20 mouse cellular contexts compared by ENCODE assay signal in genomic region chr4:143413621-143414020, GRCm38 (mm10). TPM values are rescaled to one million over a fixed set of nuclear protein-coding genes. Genes with fewer than 3 reads are reported as not detected.
A peak's percentile ranks its signal among the peaks of the same experiment; 100 is the strongest.
DNase-seq lines count a peak whose midpoint lies in the region; ATAC-seq and TF ChIP-seq lines count a peak whose summit lies in the region.
"Had no signal": no experiment of that assay in that cellular context is flagged by ENCODE, and none has a peak within 500 bp of the region (broad histone marks: within the 10 kb centered on the region; RNA-seq: fewer than 3 reads in every experiment).

No protein-coding gene starts in this region.

- TF ChIP-seq CTCF in gastrocnemius, adult 2 months (IDR thresholded peaks at IDR 0.05), result no peak
- no peak for TF ChIP-seq CTCF in liver, embryonic 14.5 days (IDR thresholded peaks at IDR 0.05; ENCODE audit: low read depth)
- no peak for TF ChIP-seq CTCF in midbrain, postnatal 0 days (IDR thresholded peaks at IDR 0.05)

- no peak overlapping the region for H3K27ac ChIP-seq in gastrocnemius, adult 2 months
- no peak overlapping the region for H3K27ac ChIP-seq in liver, embryonic 14.5 days
- H3K27ac ChIP-seq in liver, embryonic 12.5 days, result no peak overlapping the region
- peak overlapping the region; percentile 83; the same call in 1 of the 2 replicates for H3K27ac ChIP-seq in ES-E14 (ENCODE audit: insufficient read depth, low read depth, low read length, poor library complexity, severe bottlenecking)
- no peak overlapping the region for H3K27ac ChIP-seq in midbrain, postnatal 0 days (ENCODE audit: low read depth, low read length)

- intact Hi-C loops in gastrocnemius, adult 2 months (cut with DNase I), result no loop called here

- 68% methylated on average over 1 of the region's 1 CpGs for WGBS in liver, embryonic 14.5 days (ENCODE audit: insufficient replicate concordance)
- 72% methylated on average over 1 of the region's 1 CpGs for WGBS in liver, embryonic 12.5 days (ENCODE audit: insufficient replicate concordance)
- WGBS in midbrain, postnatal 0 days, result 100% methylated on average over 1 of the region's 1 CpGs

- no peak for TF ChIP-seq EP300 in liver, embryonic 14.5 days (IDR thresholded peaks at IDR 0.05; ENCODE audit: low read depth)

- ATAC-seq in liver, embryonic 14.5 days (ENCODE audit: insufficient read depth), result no peak
- ATAC-seq in liver, embryonic 12.5 days, result no peak
- no peak for ATAC-seq in midbrain, postnatal 0 days (ENCODE audit: low FRiP score)

- 0 out of 2 replicates have a peak, but pooled peaks cover 2% of the 10 kb centered on the region for H3K36me3 ChIP-seq in liver, embryonic 14.5 days (replicated peaks; ENCODE audit: control insufficient read depth, insufficient read depth, low read depth)
- peaks cover 39% of the 10 kb centered on the region for H3K36me3 ChIP-seq in liver, embryonic 12.5 days
- peaks cover 25% of the 10 kb centered on the region for H3K36me3 ChIP-seq in ES-E14 (ENCODE audit: control insufficient read depth, insufficient read depth, low read length, poor library complexity, severe bottlenecking)
- H3K36me3 ChIP-seq in midbrain, postnatal 0 days (ENCODE audit: insufficient read depth, low read length), result peaks cover 27% of the 10 kb centered on the region

- DNase-seq in gastrocnemius, adult 2 months, result no peak
- DNase-seq in gastrocnemius, postnatal 4 days (ENCODE audit: low spot score in 2 of 2), result no peak
- DNase-seq in liver, embryonic 14.5 days (ENCODE audit: low read depth in 3 of 3, low spot score in 3 of 3), result no peak
- no peak for DNase-seq in ES-E14 (ENCODE audit: low read depth, low spot score)
- no peak for DNase-seq in midbrain, postnatal 0 days (ENCODE audit: low spot score)
- no peak for DNase-seq in natural killer cell, adult 2 months (ENCODE audit: low spot score in 2 of 2)
- no peak for DNase-seq in adrenal gland, adult 2 months
- DNase-seq: spleen, adult 18-20 months; thymus, adult 2 months had no signal

- peak overlapping the region; percentile 76 for H3K4me3 ChIP-seq in gastrocnemius, adult 2 months
- no peak overlapping the region for H3K4me3 ChIP-seq in liver, embryonic 14.5 days (ENCODE audit: insufficient read depth in 1 of 2, low read depth in 2 of 2, low read length in 2 of 2)
- H3K4me3 ChIP-seq in liver, embryonic 12.5 days, result no peak overlapping the region
- peak overlapping the region; percentile 35 to 85; a peak in 2 of 4 replicates for H3K4me3 ChIP-seq in ES-E14 (ENCODE audit: insufficient read depth in 1 of 2, low read depth in 1 of 2, low read length in 2 of 2, poor library complexity in 1 of 2, severe bottlenecking in 1 of 2)
- H3K4me3 ChIP-seq in midbrain, postnatal 0 days (ENCODE audit: low read depth, low read length), result no peak overlapping the region

- no peak overlapping the region for H3K9ac ChIP-seq in liver, embryonic 14.5 days (replicated peaks)
- H3K9ac ChIP-seq in liver, embryonic 12.5 days, result no peak overlapping the region
- peak overlapping the region; percentile 55; the same call in 1 of the 2 replicates for H3K9ac ChIP-seq in ES-E14 (ENCODE audit: insufficient read depth, low read depth, low read length, poor library complexity, severe bottlenecking)
- no peak overlapping the region for H3K9ac ChIP-seq in midbrain, postnatal 0 days (replicated peaks; ENCODE audit: low read length, poor library complexity, severe bottlenecking)

- peak overlapping the region; percentile 72; the same call in 1 of the 2 replicates for H3K4me2 ChIP-seq in liver, embryonic 14.5 days (ENCODE audit: low read depth)
- H3K4me2 ChIP-seq in liver, embryonic 12.5 days, result no peak overlapping the region; the same call in 1 of the 2 replicates
- peak overlapping the region; percentile 53 for H3K4me2 ChIP-seq in midbrain, postnatal 0 days (ENCODE audit: low read depth, low read length, poor library complexity, severe bottlenecking)

- in situ Hi-C loops in ES-E14 (cut with MboI; ENCODE audit: low sequenced_read_pairs in 2 of 2, unreplicated experiment in 2 of 2), result no loop called here

- no peaks in the 10 kb centered on the region for H3K27me3 ChIP-seq in liver, embryonic 14.5 days (ENCODE audit: control insufficient read depth, insufficient read depth, low read length)
- 0 out of 2 replicates have a peak, but pooled peaks cover 3% of the 10 kb centered on the region for H3K27me3 ChIP-seq in liver, embryonic 12.5 days (replicated peaks)
- no peaks in the 10 kb centered on the region for H3K27me3 ChIP-seq in midbrain, postnatal 0 days (ENCODE audit: insufficient read depth, low read length)

- no peaks in the 10 kb centered on the region for H3K9me3 ChIP-seq in liver, embryonic 14.5 days (ENCODE audit: control insufficient read depth, low read length)
- H3K9me3 ChIP-seq in liver, embryonic 12.5 days (replicated peaks), result no peaks in the 10 kb centered on the region
- H3K9me3 ChIP-seq in ES-E14 (ENCODE audit: control insufficient read depth, insufficient read depth, low read depth, low read length), result 0 out of 2 replicates have a peak, but pooled peaks cover 2% of the 10 kb centered on the region
- H3K9me3 ChIP-seq in midbrain, postnatal 0 days (ENCODE audit: low read length), result no peaks in the 10 kb centered on the region
- H3K9me3 ChIP-seq: forebrain, embryonic 13.5 days; kidney, embryonic 15.5 days had no signal

- H3K4me1 ChIP-seq in liver, embryonic 14.5 days (replicated peaks; ENCODE audit: control insufficient read depth in 2 of 2, insufficient read depth in 2 of 2, low read length in 1 of 2), result peaks cover 4 to 11% of the 10 kb centered on the region in 2 experiments; a peak in 3 of 4 replicates
- peaks cover 10% of the 10 kb centered on the region for H3K4me1 ChIP-seq in liver, embryonic 12.5 days
- no peaks in the 10 kb centered on the region for H3K4me1 ChIP-seq in ES-E14 (ENCODE audit: control insufficient read depth in 2 of 2, insufficient read depth in 2 of 2, low read length in 2 of 2, poor library complexity in 1 of 2)
- H3K4me1 ChIP-seq in midbrain, postnatal 0 days (ENCODE audit: insufficient read depth, low read length), result no peaks in the 10 kb centered on the region

TF ChIP-seq in ES-E14, 5 proteins besides CTCF, POLR2A, EP300 and RAD21:
- TF ChIP-seq ZNF384 (IDR thresholded peaks at IDR 0.05; ENCODE audit: low read depth, low read length), result peak; percentile 89
- no peak for TF ChIP-seq MAFK (IDR thresholded peaks at IDR 0.05; ENCODE audit: insufficient read depth, low read depth, low read length)

RNA-seq across cellular contexts. Expression of gene Pramef8, which starts 1.4 kb away (rescaled TPM):
- total RNA-seq in gastrocnemius, adult 2 months (2021), result 1 to 10 TPM; 6.2 to 7.8 TPM
- 10 to 100 TPM in 1 of 2 experiments, 1 to 10 TPM in 1; 9.3 to 13.7 TPM for total RNA-seq in gastrocnemius, postnatal 4 days (2021)
- polyA plus RNA-seq in liver, embryonic 14.5 days (2012; rRNA removed), result 1.5 TPM in 2 replicates
- polyA plus RNA-seq in liver, embryonic 14.5 days (2014; fragmentation: Nextera tagmentation; extraction: Ambion mirVana), result 2.2 and 2.4 TPM in 2 replicates
- 5.3 and 6.0 TPM in 2 replicates for polyA plus RNA-seq in liver, embryonic 12.5 days (2016; fragmentation: Nextera tagmentation; extraction: Ambion mirVana)
- total RNA-seq in ES-E14 (2012; rRNA removed), result 33.3 and 36.8 TPM in 2 replicates
- total RNA-seq in midbrain, postnatal 0 days (2014; rRNA removed), result 34.9 and 39.0 TPM in 2 replicates
- polyA plus RNA-seq in midbrain, postnatal 0 days (2015; fragmentation: Nextera tagmentation; extraction: Ambion mirVana), result 16.1 and 17.0 TPM in 2 replicates
- 10 to 100 TPM in 1 of 2 experiments, 1 to 10 TPM in 1; 9.7 to 13.9 TPM for total RNA-seq in adrenal gland, adult 2 months (2021)
- polyA plus RNA-seq in adrenal gland, adult 2 months (2012; rRNA removed), result 3.3 and 4.3 TPM in 2 replicates

RNA-seq across cellular contexts. Expression of gene Pramel1, which starts 19.4 kb away (rescaled TPM):
- not detected for total RNA-seq in gastrocnemius, adult 2 months (2021)
- total RNA-seq in gastrocnemius, postnatal 4 days (2021), result under 1 TPM; 0.16 to 0.20 TPM
- polyA plus RNA-seq in liver, embryonic 14.5 days (2012; rRNA removed), result not detected in 2 replicates
- polyA plus RNA-seq in liver, embryonic 14.5 days (2014; fragmentation: Nextera tagmentation; extraction: Ambion mirVana), result not detected in 2 replicates
- polyA plus RNA-seq in liver, embryonic 12.5 days (2016; fragmentation: Nextera tagmentation; extraction: Ambion mirVana), result not detected in 2 replicates
- total RNA-seq in ES-E14 (2012; rRNA removed), result 1.8 and 2.0 TPM in 2 replicates
- not detected in 2 replicates for total RNA-seq in midbrain, postnatal 0 days (2014; rRNA removed)
- polyA plus RNA-seq in midbrain, postnatal 0 days (2015; fragmentation: Nextera tagmentation; extraction: Ambion mirVana), result not detected in 2 replicates
- total RNA-seq in adrenal gland, adult 2 months (2021), result not detected
- not detected in 2 replicates for polyA plus RNA-seq in adrenal gland, adult 2 months (2012; rRNA removed)
- total RNA-seq: granulocyte monocyte progenitor cell, adult 5-6 weeks; left cerebral cortex, postnatal 36 days; megakaryocyte, adult 5-6 weeks had no signal
- polyA plus RNA-seq: forebrain, embryonic 13.5 days; heart, embryonic 14.5 days; kidney, embryonic 15.5 days; liver, embryonic 11.5 days; lung, embryonic 16.5 days; stomach, embryonic 14.5 days; thymus, adult 2 months; urinary bladder, adult 2 months had no signal

RNA-seq across cellular contexts. Expression of gene Oog4, which starts 36.5 kb away (rescaled TPM):
- total RNA-seq in gastrocnemius, adult 2 months (2021), result not detected
- total RNA-seq in gastrocnemius, postnatal 4 days (2021), result not detected
- not detected in 2 replicates for polyA plus RNA-seq in liver, embryonic 14.5 days (2012; rRNA removed)
- polyA plus RNA-seq in liver, embryonic 14.5 days (2014; fragmentation: Nextera tagmentation; extraction: Ambion mirVana), result not detected in 2 replicates
- polyA plus RNA-seq in liver, embryonic 12.5 days (2016; fragmentation: Nextera tagmentation; extraction: Ambion mirVana), result not detected in 2 replicates
- total RNA-seq in ES-E14 (2012; rRNA removed), result not detected in 2 replicates
- total RNA-seq in midbrain, postnatal 0 days (2014; rRNA removed), result not detected in 2 replicates
- not detected in 2 replicates for polyA plus RNA-seq in midbrain, postnatal 0 days (2015; fragmentation: Nextera tagmentation; extraction: Ambion mirVana)
- not detected for total RNA-seq in adrenal gland, adult 2 months (2021)
- polyA plus RNA-seq in adrenal gland, adult 2 months (2012; rRNA removed), result not detected in 2 replicates
- total RNA-seq: granulocyte monocyte progenitor cell, adult 5-6 weeks; left cerebral cortex, postnatal 36 days; megakaryocyte, adult 5-6 weeks had no signal
- polyA plus RNA-seq: forebrain, embryonic 13.5 days; heart, embryonic 14.5 days; kidney, embryonic 15.5 days; liver, embryonic 11.5 days; lung, embryonic 16.5 days; stomach, embryonic 14.5 days; thymus, adult 2 months; urinary bladder, adult 2 months had no signal

Comparison
In these comparisons a context has a peak if more than half of its experiments do, and no peak if none do; other contexts are left out.
1. H3K4me3 ChIP-seq: peak in gastrocnemius, adult 2 months (single experiment) and ES-E14 (2 of 2); none in liver, embryonic 14.5 days (0 of 2), liver, embryonic 12.5 days (single experiment) and midbrain, postnatal 0 days (single experiment).